Mouse (Mus musculus) neutrophil, adult 65 days (primary cell): ENCODE measurements around the gene P4ha1. TPM values are rescaled to one million over a fixed set of nuclear protein-coding genes. Genes with fewer than 3 reads are reported as not detected.

Experiments
- total RNA-seq: library from RNA; stranded (reverse); gene quantifications from 2 replicates; pipeline ENCODE4 v1.2.4, GENCODE M21; 2023

P4ha1 gene
- total RNA-seq, result 4.8 and 5.2 TPM in 2 replicates

DNA sequence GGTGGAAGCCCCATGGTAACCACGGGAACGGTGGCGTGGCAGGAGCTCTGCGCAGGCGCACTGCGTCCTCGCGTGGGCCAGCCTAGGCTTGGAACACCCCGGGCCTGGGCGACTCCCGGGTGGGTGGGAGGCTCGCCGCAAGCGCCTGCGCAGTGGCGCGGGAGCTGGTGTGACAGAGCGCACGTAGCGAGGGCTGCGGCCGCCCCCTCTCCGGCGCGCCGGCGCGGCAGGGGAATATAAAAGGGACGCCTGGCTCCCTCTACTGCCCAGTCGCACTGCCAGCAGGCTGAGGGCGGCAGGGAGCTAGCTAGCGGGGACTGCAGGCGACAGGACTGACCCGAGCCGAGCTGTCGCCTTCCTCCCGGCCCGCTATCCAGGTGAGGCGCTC is at the start of gene P4ha1:
TSS of gene P4ha1 (plus strand) at position 197 of the 388 bp plus-strand sequence.

DNA sequence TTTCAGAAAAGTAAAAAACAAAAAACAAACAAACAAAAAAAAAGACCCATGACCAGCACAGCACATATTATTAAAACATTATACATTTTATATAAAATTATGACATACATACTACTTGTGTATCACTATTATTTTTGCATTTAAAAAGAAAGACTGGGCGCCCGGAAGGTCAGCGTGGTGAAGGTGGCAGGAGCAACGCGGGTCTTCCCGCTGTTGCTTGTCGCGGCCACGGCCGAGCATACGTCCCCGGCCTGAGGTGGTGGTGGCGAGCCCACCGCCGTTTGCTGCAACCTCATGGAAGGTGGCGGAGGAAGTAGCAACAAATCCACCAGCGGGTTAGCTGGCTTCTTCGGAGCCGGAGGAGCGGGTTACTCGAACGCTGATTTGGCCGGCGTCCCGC is 72.4 kb downstream of the P4ha1 start, which contains the start of gene Gm10273:
TSS of gene Gm10273 (plus strand) at position 172 of the 400 bp plus-strand sequence.

DNA sequence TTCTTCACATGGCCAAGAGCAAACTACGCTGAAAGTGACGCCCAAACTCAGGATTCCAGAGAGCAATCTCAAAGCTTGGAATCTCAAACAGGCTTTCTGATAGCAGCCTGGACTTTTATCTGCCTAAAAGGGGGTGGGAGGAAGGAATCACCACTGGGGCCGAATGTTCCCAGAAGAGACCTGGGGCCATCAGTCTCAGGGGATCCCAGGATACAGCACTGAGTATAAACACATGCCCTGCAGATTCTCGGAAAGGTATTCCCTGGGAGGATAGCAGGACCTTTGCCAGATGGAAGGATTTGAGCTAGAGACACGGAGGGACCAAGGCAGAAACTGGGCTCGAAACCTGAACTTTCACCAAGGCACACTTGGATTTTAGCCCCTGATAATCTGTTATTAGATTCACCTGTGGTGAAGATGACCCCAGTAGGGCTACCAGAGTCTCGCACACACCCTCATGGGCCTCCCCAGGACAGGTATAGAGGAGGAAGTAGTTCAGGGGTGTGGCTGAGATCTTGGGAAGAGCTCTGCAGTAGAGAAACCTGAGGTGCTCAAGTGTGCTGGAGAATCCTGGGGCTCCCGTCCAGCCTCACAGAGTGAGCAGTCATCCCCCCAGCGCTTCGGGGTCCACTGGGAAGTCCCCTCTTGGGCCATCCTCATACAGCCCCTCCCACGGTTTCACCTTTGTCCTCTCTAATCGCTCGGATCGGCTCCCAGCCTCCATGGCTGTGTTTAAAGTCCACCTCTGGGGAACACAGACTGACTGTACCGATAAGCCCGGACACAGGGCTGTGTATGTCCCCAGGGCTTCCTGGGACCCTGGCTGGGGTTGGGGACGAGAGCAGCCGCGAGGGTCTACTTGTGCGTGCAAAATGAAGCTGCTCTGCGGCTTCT is 80.0 kb downstream of the P4ha1 start, which contains the start of gene Pla2g12b:
TSS of gene Pla2g12b (plus strand) at position 762 of the 894 bp plus-strand sequence.

Other genes with a start within 250 kb of the P4ha1 start
- 6.8 and 8.6 TPM in 2 replicates for gene Sept10, start 101.4 kb upstream of the P4ha1 start, total RNA-seq
- gene Sowahc, start 101.3 kb upstream of the P4ha1 start, total RNA-seq, result 26.3 and 26.7 TPM in 2 replicates
- gene Gm10273, start 72.3 kb downstream of the P4ha1 start, total RNA-seq, result 2.9 and 8.2 TPM in 2 replicates
- gene Pla2g12b, start 80.4 kb downstream of the P4ha1 start, total RNA-seq, result not detected in 2 replicates
- gene Oit3, start 118.5 kb downstream of the P4ha1 start, total RNA-seq, result 0.16 TPM in 1 of 2 replicates, not detected in the other